Mouse (Mus musculus) telencephalon, adult 2 months (tissue): ENCODE results near the gene Dapk3.

Experiments
- DNase-seq: peaks from one replicate; pipeline ENCODE4 v3.0.0-alpha.2; 2011; ENCODE audit warnings: low read depth, low spot score

Gene Dapk3

DNA sequence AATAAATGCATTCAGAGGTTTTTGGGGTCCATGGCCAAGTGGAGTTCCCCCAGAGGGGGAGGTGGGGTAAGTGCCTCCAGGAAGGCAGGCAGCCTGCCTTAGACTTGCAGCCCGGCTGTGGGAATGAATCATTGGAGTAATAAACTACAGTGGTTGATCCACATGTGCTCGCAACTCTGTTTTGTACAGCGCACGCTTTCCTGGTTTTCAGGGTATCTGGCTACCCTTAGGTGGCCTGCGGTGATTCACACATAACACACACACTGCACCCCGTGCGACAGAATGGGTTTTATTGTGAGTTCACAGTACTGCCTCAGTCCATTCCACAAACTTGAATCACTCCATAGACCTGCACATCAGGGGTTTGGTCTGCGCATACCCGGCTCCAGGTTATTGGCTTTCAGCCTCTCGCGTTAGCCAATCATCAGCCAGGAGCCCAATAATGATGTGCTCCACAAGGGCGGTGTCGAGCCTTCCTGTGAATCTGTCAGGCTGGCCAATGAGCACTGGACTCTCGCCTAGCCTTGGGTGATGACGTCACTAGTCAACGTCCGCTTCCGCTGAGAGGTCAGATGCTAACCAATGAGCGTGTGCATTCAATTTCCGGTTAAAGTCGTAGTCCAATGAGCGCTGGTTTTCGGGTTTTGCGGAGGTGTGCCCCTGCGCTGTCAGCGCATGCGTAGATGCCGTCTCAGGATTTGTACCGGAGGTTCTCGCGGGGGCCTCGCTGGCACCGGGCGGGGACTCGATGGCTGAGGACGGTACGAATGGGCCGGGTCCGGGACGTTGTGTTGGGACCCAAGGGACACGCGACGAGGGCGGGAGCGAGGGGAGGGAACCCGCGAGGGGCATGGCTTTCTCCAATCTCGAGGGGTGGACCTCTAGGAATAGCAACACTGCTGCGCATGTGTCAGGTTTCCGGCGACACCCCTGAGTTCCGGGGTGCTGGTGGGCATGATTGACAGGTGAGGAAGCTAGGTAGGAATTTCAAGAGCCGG, at the start of gene Dapk3:
Dapk3 (plus strand) TSS at position 670 of the 998 bp plus-strand sequence.
- DNase-seq, result peak; percentile 100

DNA sequence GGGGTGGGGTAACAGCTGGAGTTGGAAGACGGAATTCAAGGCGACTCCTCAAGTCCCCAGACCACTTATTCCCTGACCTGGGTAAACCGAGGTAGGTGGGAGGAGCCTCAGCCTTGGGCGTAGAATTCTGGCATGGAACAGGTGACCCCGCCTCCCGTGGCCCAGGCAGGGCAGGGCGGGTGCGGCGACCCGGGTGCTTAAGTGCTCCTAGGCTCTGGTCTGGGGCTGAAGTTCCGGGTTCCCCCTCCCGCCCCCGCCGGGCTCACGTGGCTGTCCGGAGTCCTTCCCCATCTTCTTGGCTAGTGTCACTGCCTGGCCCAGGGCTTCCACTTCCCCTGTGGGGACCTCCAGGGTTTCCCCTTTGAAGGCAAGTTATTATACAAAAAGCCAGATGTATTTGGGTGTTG, 48.6 kb upstream of the Dapk3 start:
- DNase-seq, result no peak

DNA sequence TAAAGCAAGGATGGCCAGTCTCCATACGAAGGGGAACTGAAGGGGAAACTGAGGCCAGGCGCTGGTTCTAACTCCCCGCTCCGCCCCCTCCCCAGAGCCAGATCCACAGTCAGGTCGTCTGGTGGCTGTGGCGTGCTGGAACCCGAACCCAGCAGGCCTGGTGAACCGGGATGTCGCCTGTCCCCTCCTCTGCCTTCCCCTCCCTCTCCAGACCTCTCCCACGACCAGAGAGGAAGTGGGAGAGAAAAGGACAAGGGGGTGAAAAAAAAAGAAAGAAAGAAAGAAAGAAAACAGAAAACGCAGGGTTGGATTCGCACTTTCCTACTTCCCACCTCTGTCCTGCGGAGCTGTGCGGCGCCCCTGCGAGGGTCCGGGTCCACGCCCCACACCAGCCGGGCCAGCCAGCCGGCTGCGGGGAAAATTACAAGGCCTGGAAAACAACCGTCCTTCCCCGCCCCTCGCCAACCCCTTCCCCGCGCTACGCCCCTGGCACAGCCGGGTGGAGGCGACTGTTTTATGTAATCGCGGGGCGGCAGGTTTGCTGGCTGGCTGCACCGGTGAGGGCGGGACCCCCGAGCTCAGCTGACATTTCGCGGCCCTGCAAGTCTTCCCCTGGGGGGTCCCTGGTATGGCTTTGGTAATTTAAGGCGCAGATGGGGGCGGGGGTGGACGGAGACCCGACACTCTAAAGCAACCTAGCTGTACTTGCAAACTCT, 47.7 kb upstream of the Dapk3 start, which contains the start of gene Zbtb7a:
Zbtb7a (plus strand) TSS at position 255 of the 716 bp plus-strand sequence.
- no peak for DNase-seq

- DNase-seq, result peak; percentile 58
These were observed 46.7 kb upstream of the Dapk3 start for GRCm38 (mm10) chr10:81135831-81136705.

DNA sequence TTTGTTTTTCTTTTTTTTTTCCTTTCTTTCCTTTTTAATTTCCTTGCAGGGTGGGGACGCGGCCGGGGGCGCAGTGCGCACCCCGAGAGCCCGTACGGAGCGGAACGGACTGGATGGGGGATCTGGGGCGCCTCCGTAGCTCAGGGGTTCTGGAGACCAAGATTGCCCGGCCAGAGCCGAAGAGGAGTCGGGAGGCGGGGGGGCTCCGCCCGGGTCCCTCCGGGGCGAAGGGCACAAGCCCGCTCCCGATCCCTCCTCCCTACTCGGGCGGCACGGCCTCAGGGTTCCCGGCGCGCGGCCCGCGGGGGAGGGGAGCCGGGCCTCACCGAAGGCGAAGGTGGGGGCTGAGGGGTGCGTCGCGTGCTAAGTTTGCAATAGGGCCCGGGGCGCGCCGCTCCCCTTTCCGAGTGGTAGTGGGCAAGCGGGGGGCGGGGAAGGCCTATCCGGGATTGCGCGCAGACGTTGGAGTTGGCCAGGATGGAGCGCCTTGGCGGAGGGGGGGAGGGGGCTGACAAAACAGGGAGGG, 46.0 kb upstream of the Dapk3 start:
- DNase-seq, result no peak

- DNase-seq, result peak; percentile 99
These were observed 45.3 kb upstream of the Dapk3 start for GRCm38 (mm10) chr10:81137252-81138130.

DNA sequence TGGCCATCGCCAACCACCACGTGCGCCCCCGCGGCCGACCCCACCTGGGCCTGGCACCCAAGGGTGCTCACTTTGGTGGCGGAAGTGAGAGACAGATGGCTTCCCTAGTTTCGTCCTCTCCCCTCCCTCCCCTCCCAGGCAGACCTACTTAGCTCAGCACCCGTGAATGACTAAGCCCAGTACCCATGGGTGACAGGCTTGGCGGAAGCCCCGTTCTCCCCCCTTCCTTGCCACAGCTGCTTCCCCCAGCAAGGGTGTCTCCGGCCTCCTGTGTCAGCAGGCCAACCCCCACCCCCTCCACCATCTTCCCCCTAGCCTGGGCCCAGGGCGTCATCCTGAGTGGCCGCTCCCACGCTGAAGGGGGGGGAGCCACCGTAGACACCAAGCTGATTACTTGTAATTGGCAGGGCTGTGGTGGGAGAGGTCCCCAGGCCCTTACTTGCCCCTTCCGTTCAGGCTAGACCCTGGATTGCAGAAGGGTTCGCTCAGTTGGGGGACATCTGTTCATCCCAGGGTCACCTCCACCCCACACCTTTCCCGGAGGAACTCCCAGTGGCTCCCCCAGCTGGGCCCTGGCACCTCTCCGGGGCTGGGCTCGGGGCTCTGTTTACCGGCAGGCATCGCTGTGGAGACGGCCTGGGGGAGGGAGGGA, 44.5 kb upstream of the Dapk3 start:
- DNase-seq, result no peak

DNA sequence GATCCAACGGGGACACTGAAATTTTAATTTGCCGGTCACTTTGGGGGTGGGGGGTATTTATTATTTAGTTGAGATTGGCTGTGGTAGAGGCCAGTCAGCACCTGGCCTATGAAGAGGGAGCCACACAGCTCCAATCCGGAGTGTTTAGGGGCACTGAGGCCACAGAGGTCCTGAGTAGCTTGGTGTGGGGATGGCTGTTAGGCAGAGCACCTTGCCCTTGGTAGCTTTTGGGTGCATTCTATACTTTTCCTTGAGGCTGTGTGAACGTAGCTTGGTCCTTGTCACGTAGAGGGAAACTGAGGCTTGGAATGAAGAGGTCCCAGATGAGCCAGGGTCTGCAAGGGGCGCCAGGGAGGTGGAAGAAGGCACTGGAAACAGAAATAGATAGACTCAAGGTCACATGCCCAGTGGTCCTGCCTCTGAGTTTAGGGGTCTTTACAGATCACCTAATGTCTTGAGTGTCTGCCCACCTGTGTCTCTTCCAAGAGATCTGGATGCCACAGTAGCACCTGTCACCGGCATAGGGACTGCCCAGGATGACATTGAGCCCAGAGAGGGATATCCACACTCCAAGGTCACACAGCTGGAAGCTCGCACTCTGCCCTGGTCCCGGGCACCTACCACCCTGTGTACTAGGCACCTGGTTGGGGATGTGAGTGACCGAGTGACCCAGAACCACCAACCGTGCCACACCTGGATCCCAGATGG, 43.8 kb upstream of the Dapk3 start:
- no peak for DNase-seq

GRCm38 (mm10) chr10:81139529-81139846, 43.3 kb upstream of the Dapk3 start:
- DNase-seq, result no peak

- no peak for DNase-seq
These were observed 42.8 kb upstream of the Dapk3 start for GRCm38 (mm10) chr10:81140005-81140404.

DNA sequence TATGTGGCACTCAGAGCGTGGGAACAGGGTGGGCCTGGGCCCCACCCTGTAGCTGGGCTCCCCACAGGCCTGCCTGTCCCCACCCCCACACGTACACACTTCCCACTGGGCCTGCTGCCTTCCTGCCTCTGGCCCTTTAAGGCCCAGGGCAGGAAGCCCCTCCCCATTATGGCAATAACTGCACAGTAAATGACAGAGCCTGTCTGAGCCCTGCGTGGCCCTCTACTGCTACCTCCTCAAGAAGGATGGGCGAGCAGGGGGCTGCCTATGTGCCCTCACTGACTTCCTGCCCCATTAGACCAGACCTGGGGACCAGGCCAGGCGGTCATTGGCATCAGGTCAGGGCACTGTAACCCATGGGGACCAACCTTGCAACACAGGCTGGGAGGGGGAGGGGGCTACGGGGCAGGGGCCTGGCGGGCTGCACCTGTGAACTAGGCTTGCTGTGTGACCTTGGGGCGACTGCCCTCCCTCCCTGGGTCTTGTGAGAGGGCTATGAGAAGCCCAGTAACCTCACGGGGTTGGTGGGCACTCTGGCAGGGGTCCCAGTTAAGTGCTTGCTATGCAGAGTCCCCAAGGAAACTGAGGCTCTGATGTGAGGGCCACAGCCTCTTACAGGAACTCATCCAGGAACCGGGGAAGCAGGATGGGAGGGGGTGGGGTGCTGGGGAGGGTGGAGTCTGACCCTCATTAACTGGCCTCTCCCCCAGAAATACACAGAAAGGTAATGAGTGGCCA, 41.9 kb upstream of the Dapk3 start:
- no peak for DNase-seq

DNA sequence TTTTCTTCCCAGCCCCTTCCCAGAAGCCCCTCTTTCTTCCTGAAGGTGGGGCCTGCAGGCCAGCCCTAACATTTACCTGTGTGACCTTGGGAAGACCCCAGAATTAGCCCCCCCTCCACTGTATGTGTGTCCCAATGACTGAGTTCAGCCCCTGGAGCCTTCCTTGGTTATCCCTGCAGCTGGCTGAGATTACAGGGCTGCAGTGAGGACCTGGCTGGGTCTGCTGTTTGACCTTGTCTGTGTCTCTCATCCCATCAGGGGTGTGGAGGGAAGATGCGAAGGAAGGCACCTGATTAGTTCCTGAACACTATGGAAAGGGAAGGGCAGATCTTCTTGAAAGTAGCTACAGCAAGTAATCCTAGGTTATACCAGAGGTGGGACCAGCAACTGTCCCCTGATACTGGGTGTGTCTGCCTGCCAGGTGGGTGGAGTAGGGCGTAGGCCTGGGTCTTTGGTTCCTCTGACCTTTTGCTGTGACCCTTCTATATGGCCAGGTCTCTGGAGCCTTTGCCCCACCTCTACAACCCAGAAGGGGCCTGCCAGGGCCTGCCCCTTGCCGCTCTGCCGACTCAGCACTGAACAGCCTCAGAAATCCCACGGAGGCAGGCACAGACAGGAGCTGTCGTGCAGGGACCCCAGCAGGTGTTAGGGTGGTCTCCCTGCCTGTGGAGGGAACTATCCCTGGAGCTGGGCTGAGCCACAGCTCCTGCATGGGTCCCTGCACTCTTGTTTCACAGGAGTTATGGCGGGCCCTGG, 41.2 kb upstream of the Dapk3 start:
- DNase-seq, result no peak

DNA sequence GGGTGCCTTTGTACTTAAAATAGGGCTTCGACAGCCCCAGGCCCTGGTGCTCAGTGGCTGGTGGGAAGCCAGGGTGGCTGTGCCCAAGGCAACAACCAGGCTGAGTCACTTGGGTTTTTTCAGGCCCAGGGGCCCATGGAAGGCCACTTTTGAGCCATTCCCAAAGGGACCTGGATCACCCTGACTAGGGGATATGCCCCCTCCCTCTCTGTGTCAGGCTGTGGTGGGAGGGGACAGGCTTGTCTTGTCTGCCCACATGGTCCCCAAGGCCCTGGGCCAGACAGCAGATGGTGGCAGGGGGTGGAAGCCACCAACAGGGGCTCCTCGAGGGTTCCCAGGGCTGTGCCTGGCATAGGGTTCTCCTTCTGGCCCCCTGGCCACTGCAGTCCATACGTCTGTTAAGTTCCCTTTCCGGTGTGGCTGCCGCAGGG, 40.2 kb upstream of the Dapk3 start:
- DNase-seq, result no peak

GRCm38 (mm10) chr10:81143157-81143633, 39.6 kb upstream of the Dapk3 start:
- DNase-seq, result no peak

GRCm38 (mm10) chr10:81143845-81144437, 38.9 kb upstream of the Dapk3 start:
- DNase-seq, result no peak

GRCm38 (mm10) chr10:81144667-81145066, 38.1 kb upstream of the Dapk3 start:
- DNase-seq, result no peak

GRCm38 (mm10) chr10:81145307-81145706, 37.5 kb upstream of the Dapk3 start:
- DNase-seq, result no peak
